Mouse (Mus musculus): Measurements from ENCODE around the gene Lkaaear1.

Gene Lkaaear1

GRCm38 (mm10) chr2:181698241-181698640 is at the start of gene Lkaaear1:
Lkaaear1 (minus strand) TSS chr2:181698442.
- DNase-seq: peak; percentile 74

- peak; percentile 30 for DNase-seq
Observed at GRCm38 (mm10) chr2:181730051-181730450, 31.8 kb upstream of the Lkaaear1 start.

GRCm38 (mm10) chr2:181727659-181728262 is 29.5 kb upstream of the Lkaaear1 start:
- peak; percentile 57 for DNase-seq

- peak; percentile 61 for DNase-seq
Observed at GRCm38 (mm10) chr2:181722213-181722612, 24.0 kb upstream of the Lkaaear1 start.

- DNase-seq: no peak
Observed at GRCm38 (mm10) chr2:181721200-181721599, 23.0 kb upstream of the Lkaaear1 start.

GRCm38 (mm10) chr2:181720061-181720460 is 21.8 kb upstream of the Lkaaear1 start:
- peak; percentile 48 for DNase-seq

- DNase-seq: peak; percentile 60
Observed at GRCm38 (mm10) chr2:181716991-181717390, 18.7 kb upstream of the Lkaaear1 start.

- DNase-seq: peak; percentile 85
Observed at GRCm38 (mm10) chr2:181715382-181715781, 17.1 kb upstream of the Lkaaear1 start.

- DNase-seq: peak; percentile 76
Observed at GRCm38 (mm10) chr2:181714903-181715326, 16.7 kb upstream of the Lkaaear1 start, which contains the start of gene Oprl1. Oprl1 (plus strand) TSS chr2:181715016.

- DNase-seq: peak; percentile 73
Observed at GRCm38 (mm10) chr2:181713749-181714148, 15.5 kb upstream of the Lkaaear1 start.

GRCm38 (mm10) chr2:181706668-181707067 is 8.4 kb upstream of the Lkaaear1 start:
- DNase-seq: peak; percentile 70

GRCm38 (mm10) chr2:181696801-181697420 is 1.3 kb downstream of the Lkaaear1 start:
- peak; percentile 77 for DNase-seq

- peak; percentile 66 for DNase-seq
Observed at GRCm38 (mm10) chr2:181695776-181696175, 2.5 kb downstream of the Lkaaear1 start.

GRCm38 (mm10) chr2:181694581-181694980 is 3.7 kb downstream of the Lkaaear1 start:
- DNase-seq: peak; percentile 90

- peak; percentile 99 for DNase-seq
Observed at GRCm38 (mm10) chr2:181693339-181694280, 4.6 kb downstream of the Lkaaear1 start, which contains the start of gene Rgs19. Rgs19 (minus strand) TSS chr2:181693977.

GRCm38 (mm10) chr2:181692304-181692703 is 5.9 kb downstream of the Lkaaear1 start:
- DNase-seq: peak; percentile 59

GRCm38 (mm10) chr2:181691571-181691970 is 6.7 kb downstream of the Lkaaear1 start:
- DNase-seq: peak; percentile 93

GRCm38 (mm10) chr2:181691083-181691482 is 7.2 kb downstream of the Lkaaear1 start:
- DNase-seq: no peak

- peak; percentile 74 for DNase-seq
Observed at GRCm38 (mm10) chr2:181689466-181690160, 8.6 kb downstream of the Lkaaear1 start.

GRCm38 (mm10) chr2:181687586-181687985 is 10.7 kb downstream of the Lkaaear1 start:
- DNase-seq: peak; percentile 87

- DNase-seq: peak; percentile 82
Observed at GRCm38 (mm10) chr2:181685686-181686085, 12.6 kb downstream of the Lkaaear1 start.

GRCm38 (mm10) chr2:181684713-181685112 is 13.5 kb downstream of the Lkaaear1 start:
- peak; percentile 85 for DNase-seq

All from heart, adult 11 months (tissue).